Mouse (Mus musculus) 3T3-L1 (cell line): ENCODE measurements at regions not wholly inside any gene's neighbourhood (a gene's known extent, or its start where the extent isn't known, plus 50 kb on each side); places are given as distances from the start of the nearest gene placed in this dataset.

Experiments used
- DNase-seq: peaks from one replicate; pipeline ENCODE4 v3.0.0-alpha.2; 2015; ENCODE audit warnings: low read depth, low spot score

DNA sequence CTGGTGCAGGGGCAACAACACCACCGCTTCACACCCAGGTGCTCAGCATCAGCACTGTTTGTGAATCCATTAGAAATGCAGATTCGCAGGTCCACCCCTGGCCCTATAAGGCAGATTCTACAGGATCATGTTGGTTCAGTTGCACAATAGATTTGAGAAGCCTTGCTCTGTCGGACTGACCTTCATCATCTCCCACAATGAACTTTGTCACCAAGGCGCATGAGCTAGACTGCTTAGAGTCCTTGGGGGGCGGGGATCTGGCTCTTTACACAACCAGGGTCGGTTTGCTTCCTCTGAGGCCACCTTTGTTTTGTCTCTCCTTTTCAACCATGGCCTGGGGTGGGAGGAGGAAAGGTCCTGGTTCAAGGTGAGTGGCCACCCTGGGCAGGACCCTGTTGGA lies 209.7 kb downstream of the Igsf11 start:
- DNase-seq, result no peak

DNA sequence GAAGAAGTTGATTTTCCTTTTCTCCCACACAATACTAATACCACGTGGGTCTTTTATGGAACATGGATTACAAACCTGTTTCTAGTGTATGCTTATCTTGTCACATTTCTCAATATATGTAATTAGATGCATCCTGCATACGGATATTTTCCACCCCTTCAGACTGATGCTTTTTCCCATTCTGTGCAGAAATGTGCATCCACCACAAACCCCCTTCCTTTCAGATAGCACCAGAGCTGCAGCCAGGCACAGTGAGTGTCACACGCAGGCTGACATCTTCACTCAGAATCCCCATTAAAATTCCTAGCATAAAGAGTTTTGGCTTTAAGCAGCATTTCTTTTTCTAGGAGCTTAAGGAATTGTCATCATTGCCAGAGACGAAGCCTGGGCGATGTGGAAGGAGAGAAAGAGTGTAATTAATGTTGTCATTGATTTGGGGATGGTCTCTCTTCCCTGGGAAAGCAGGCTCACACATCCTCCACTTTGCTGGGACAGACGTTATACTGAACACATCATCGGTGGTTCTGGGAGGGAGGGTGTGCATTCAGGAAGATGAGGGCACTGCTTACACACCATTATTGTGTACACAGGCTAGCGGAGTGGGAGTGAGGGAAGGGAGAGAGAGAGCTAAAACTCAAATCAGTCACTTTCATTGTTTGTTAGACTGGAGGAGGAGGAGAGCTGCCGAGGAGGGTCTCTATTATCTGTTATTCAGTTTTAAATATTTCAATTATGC lies 211.1 kb downstream of the Igsf11 start:
- no peak for DNase-seq

DNA sequence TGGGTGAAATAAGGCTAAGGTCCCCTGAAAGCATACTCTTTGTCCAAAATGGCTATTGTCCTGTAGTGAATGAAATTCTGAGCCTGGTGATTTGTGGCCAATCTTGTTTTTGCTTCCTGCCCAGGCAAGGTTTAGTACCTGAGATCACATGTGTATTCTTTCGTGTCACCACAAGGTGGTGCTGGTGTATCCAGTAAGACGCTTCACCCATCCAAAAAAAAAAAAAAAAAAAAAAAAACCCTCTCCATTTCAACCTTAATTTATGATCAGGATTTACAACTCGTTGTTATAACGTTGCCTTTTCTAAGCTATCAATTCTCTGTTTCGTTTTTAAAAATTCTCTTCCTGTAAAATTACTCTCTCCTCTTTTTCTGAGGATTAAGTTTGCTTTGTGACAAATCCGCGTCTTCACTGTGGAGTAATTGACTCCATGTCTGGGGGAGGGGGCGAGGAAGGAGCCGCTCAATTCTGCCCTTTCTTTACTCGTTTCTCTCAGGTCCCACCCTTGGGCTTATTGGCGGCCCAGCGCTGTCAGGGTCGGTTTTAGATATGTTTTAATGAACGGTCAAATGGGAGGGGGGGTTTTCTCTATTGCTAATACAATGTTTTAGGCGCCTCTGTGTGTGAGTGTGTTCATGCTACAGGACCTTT lies 217.0 kb downstream of the Igsf11 start:
- peak; percentile 76 for DNase-seq

DNA sequence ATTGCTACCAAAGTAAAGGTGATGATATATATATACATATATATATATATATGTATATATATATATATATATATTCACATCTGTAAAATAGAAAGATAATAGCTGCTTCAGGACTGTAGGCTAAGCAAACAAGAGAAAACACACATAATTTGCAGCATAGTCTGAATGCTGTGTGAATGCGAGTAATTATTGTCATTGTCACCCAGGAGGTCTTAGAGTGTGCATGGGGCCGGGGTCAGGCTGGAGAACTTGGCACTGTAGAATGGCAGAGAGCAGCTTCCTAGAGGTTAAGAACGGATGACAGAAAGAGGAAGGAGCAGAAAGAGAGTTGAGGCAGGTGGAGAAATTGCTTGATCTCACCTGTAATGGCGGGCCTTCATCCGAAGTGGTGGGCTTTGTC lies 217.6 kb downstream of the Igsf11 start:
- DNase-seq, result no peak

DNA sequence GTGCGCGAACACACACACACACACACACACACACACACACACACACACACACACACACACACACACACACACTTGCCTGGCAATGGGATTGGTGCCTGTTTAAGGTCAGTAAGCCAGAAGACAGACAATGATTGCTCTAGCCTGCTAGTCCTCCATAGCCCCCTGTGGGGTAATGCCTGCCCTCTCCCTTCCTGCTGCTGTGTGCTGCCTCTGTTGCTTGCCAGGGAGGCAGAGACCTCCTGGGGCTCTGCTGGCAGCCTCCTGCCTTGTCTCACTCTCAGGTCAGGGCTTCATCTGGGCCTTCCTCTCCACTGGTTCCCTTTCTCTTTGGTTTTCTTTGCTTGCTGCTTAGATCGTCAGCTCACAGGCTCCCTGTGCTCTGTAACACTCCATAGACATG lies 225.6 kb downstream of the Igsf11 start:
- no peak for DNase-seq

DNA sequence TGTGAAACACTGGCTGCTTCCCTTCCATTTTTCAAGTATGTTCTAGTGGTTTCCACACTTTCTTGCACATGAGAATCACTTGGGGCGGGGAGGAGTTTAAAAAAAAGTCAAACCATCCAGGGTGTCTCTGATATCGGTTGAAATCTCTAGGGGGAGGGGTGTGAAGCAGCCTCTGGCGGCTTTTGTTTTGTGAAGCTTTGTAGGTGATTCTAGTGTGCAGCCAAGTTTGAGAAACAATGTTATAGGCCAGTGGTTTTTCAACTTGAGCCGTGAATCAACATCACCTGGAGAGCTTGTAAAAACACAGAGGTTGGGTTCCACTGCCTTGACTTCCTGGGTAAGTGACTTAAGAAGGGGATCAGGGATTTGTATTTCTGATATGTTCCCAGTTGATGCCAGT lies 227.3 kb downstream of the Igsf11 start:
- DNase-seq, result no peak

DNA sequence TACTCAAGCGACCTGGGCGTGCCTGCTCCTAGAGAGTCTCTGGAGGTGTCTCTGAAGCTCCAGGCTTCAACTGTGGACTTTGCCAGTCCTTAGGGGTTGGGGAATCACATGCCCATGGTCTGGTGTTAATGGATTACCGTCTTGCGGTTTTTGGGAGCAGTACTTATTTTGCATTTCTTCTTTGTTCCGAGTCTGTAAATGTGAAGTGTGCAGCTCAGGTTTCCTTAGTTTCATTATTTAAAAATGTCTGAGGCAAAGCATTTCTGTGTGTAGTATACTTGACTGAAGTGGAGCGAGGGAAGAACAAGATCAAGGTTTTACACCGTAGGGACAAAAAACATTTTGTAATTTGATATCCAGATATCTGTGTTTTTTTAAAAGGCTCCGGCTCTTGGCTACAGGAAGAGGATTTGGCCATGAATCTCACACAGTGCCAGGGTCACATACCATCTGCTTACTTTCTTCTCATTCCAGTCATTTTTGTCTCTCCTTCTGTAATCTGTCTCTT lies 231.0 kb downstream of the Igsf11 start:
- DNase-seq, result no peak

DNA sequence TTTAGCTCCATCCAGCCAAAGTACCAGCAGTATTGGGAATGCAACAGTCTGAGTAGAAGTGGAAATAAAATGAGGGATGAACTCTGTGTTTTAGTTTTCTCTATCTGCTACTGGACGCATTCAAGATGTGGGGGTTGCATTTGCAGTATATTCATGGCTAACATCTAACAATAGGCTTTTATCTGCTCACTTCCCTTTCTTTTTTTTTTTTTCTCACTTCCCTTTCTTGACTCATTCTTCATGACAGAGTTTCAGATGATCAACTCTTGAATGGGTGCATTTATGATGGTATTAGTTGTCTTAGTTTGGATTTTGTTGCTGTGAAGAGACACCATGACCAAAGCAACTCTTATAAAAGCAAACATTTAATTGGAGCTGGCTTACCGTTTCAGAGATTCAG lies 240.0 kb downstream of the Igsf11 start:
- no peak for DNase-seq

DNA sequence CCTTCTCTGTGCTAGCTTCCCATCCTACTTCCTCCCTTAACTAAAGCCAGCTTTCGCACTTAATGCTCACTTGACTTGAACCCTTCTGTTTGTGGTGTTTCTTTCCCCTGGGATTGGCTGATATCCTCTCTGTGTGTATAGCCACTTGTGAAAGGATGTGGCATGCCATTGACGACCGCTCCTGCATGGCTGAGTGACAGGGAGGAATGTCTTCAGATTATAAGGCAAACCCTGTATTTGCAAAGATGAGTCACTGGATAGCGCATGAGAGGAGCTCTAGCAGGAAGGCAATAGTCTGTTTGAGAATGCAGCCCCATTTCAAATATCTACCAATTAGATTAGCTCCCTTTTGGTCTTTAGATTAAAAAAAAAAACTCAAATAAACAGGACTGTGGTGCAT lies 243.3 kb downstream of the Igsf11 start:
- DNase-seq, result no peak

DNA sequence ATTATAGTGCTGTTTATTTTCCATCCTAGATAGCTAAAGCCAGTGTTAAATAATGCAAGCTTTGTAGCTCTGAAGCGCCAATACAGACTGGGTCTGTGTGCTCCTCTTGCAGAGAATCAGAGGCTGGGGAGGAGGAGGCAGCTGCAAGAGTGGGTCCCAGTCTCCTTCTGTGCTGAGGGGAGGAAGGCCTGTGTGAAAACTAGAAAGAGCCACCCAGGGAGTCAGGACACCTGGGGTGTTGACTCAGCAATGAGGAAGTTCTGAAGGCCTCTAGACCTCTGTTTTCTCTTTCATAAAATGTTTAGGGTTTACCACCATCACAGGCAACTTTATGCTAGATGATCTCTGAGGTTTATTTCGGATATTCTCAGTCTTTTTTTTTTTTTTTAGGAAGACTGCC lies 254.7 kb downstream of the Igsf11 start:
- DNase-seq, result no peak

DNA sequence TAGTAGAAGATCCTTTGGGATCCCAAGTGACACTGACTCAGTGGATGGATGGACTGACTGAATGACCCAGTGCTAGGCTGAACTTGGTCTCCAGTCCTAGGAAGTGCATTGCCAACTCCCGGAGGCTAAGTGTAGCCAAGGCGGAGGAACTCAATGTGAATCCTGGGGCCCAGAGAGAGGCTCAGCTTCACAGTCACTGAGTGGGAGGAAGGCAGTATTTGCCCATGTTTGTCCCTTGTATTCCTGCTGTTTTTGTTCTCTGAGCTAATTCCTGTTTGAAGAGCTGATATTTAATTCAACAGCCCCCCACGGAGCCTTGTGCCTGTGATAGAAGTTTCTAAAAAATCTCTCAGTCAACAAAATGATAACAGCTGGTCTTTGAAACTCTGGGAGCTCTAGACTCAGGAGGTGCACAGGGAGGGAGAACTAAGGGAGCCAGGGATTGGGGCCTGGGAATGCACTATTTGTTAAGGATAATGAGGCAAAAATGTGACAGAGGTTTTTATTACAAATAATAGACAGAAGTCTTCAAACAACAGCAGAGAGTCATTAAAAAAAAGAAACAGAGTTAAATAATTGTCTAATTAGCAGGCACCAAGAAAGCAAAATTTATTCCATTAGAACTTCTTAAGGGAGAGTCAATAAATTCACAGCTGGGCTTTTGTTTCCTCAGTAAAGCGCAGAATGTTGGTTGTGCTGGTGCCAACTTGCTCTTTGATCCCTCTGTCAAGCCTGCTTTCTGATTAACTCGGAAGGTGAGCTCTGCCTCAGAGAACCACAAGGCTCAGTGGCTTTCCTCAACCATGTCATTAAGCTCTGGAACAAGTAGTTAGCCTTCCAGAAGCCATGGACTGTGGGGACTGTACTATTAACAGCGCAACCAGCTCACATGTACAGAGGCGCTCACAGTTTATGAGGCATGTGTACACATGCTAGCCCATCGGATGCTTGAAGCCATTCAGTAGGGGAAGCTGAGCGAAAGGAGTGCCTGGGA lies 259.2 kb downstream of the Igsf11 start:
- no peak for DNase-seq

DNA sequence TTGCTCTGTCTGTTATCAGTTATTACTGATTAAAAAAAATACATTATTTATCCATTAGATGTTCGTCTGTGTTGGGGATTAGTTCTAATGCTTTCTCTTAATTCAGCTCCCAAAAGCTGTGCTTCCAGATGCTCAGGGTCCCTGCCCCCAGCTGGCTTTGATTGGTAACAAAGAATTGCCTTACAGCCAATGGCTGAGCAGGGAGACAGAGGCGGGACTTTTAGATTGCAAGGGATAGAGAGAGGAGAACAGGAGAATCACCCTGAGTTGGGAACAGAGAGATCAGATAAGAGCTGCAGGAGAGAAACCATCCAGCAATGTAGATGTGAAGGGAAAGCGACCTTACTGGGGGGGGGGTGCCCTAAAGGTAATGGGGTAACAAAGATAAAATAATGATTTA lies 266.4 kb downstream of the Igsf11 start:
- no peak for DNase-seq

DNA sequence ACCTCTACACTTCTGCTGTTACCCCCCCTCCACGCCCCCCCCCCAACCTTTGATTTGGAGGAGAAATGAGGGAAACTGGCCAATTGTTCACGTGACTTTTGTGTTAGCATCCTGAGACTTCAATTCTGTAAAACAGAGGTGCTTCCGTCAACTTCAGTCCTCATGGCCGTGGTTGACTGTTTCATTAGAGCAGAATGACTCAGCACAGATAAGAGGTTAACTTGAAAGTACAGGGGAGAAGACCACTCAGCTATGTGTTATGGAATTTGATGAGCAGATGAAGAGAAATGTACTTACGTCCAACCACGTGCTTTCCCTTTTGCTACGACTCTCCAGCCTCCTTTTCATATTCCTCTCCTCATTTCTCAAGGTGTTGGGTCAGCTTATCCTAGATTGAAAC lies 267.3 kb downstream of the Igsf11 start:
- DNase-seq, result no peak

DNA sequence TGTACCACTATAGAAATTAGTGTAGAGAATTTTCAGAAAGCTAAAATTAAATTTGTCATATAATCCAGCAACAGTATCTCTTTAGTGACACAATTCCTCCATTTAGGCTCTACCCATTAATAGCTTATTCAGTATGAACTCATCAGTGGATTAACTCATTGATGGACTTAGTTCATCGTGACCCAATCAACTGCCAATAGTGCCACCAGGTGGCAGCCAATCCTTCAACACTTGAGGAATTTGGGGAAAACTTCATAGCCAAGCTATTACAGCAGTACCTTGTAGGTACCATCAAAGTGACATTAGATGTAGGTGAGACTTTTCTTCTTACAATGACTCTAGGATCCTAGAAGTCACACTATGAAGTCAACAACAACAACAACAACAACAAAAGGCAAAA lies 270.2 kb downstream of the Igsf11 start:
- no peak for DNase-seq

DNA sequence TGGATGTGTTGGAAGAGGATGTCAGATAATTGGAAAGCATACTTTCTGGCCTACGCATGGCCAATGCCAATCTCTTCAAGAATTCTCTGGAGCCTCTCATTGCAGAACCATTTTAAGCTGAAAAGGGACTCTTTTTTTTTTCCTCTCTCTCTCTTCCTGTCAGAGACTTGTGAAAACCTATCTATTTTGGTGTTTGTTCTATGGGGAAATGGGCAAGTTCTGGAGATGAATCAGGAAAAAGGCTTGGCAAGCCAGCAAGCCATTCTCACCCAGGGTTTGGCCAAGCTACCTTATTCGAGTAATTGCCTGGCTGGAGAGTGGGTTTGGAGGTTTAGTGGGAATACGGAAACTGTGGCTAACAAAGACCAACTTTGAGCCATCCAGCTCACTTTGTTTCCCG lies 299.4 kb downstream of the Igsf11 start:
- DNase-seq, result no peak

DNA sequence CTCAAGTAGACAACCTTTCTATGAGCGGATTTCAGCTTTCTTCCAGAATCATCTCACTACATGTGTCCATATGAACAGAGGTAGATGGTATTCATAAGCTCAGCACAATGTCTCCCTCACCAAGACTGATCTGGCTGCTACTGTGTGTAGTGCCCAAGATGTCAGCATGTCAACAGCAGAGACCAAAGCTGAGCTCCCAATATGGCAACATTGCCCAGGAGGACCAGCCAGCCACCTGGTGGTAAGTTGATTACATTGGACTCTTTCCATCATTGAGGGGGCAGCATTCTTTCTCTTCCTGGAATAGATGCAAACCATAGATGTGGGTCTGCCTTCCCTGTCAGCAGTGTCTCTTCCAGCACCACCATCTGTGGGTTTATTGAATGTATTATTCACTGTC lies 303.0 kb downstream of the Igsf11 start:
- no peak for DNase-seq

DNA sequence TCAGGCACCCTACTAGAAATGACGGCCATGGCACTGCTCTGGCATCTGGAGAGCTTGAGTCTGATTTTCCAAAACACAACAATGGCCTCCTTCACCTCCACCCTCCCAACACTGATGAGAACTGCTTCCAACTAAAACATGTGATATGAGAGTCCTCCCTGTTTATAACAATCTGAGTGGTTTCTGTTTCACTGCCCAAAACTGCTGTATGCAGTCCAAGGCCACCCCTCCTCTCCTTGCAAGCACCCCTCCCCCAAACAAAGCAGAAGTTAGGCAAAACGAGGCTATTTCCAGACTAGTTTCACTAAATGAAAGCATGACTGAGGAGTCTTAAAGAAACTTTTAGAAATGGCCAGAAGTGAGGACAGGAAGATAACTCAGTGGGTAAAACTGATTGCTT lies 304.4 kb downstream of the Igsf11 start:
- DNase-seq, result no peak

DNA sequence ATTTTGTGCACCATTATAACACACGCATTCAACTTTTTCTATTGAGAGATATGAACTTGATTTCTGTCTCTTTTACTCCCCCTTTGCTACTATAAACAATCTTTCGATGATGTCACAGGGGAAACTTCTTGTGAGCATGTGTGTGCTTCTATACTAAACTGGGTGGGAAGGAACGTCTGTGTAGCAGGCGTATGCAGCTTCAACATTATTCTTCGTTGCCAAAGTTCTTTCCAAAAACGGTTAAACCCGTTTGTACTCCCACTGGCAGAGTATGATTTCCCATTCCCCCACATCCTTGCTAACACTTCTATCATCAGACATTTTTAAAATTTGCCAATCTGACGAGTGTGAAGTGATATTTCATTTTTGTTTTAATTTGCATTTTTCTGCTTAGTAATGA lies 331.1 kb downstream of the Igsf11 start:
- no peak for DNase-seq

DNA sequence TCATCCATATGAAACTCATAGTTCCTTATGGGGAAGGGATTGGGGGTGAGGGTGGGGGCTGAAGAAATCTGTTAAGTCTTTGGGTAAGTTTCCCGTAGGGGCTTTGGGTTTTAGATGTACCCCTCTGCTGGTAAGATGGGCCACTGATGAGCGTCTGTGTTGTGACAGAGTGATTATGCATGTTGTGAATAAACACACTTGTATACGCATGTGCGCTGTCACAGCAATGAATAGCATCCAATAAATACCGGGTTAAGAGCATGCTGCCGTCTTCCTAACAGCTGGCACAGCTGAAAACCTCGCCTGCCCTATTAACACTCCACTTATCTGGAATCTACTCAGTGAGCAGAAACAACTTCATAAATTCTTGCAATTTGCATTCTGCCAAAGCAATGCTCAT lies 337.0 kb downstream of the Igsf11 start:
- DNase-seq, result no peak

DNA sequence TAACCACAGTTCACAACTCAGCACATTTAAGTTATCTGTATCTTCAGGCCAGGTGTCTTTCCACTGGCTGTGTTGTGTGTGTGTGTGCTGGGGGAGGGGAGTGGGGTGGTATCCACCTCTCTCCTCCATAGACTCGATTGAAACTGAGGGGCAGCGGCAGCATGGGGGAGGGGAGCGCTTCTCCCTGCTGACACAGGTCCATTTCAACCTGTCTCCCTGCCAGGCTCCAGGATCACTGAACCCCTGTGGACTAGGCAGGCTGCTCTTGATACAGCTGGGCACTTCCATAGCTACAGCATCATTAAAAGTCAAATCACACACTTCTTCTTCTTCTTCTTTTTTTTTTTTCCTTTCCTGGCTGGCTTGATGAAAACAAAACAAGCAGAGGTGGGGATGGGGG lies 338.0 kb downstream of the Igsf11 start:
- no peak for DNase-seq

DNA sequence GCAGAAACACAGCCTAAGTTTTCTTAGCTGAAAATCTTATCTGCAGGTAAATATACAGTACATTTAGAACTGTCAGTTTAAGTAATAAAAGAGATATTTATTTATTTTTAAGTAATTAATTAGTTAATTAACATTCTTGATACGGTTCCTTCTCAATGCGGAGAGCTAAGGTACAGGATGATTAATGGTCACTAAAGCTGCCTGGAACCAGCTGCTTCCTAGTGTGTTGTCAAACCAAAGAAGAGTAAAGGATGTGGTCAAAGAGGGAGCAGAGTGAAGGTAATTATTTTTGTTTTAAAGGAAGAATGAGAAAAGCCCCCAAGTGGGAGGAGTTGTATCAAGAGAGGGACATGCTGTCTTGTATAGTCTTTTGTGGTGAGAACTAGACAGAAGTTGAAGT lies 341.8 kb downstream of the Igsf11 start:
- DNase-seq, result no peak

DNA sequence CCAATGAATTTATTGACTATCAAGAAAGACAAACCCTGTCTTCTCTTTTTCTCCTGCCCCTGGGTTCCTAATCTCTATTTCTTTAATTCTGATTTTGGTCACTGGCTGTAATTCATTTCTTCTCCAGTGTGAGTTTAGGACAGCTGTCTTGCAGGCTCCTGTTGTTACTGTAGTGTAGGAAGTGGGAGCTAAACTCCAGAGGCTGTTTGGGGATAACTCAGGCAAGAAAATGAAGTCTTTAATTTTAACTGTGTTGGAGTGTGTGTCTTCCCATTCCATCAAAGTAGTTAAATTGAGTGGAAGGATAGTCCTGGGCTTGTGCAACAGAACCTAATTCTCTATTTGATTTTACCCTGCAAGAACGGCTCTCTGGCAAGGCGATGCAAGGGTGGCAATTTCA lies 381.0 kb downstream of the Igsf11 start:
- no peak for DNase-seq
